Mouse (Mus musculus): ENCODE measurements around the gene Sestd1.

DNA sequence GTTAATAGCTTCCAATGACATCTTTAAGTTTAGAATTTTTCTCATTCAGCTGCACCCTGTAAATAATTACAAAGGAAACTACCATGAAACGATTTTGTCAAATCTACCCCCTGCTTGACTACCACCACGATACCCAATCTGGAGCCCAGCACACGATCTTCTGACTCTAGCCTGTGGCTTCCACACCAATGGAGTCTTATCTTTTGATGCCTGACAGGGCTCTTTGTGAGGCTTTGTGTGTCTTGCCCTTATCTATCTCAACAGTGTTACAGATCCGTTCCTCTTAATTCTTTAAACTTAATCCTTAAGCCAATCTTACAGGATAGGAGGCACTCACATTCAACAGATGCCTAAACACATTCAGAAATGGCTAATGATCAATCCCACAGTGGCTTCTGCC is 126.3 kb downstream of the Sestd1 start:
- TF ChIP-seq POLR2A (IDR thresholded peaks at IDR 0.05; ENCODE audit: low read depth, low read length): no peak
- no peak for TF ChIP-seq CTCF (conservative IDR thresholded peaks at IDR 0.05; ENCODE audit: insufficient read depth, insufficient read length, low read depth, low read length)
